Mouse (Mus musculus): ENCODE measurements around the gene Sectm1b. TPM values are rescaled to one million over a fixed set of nuclear protein-coding genes. Genes with fewer than 3 reads are reported as not detected.

The Sectm1b gene
- polyA plus RNA-seq, 1 experiment from 2014 or later: 113 TPM

DNA sequence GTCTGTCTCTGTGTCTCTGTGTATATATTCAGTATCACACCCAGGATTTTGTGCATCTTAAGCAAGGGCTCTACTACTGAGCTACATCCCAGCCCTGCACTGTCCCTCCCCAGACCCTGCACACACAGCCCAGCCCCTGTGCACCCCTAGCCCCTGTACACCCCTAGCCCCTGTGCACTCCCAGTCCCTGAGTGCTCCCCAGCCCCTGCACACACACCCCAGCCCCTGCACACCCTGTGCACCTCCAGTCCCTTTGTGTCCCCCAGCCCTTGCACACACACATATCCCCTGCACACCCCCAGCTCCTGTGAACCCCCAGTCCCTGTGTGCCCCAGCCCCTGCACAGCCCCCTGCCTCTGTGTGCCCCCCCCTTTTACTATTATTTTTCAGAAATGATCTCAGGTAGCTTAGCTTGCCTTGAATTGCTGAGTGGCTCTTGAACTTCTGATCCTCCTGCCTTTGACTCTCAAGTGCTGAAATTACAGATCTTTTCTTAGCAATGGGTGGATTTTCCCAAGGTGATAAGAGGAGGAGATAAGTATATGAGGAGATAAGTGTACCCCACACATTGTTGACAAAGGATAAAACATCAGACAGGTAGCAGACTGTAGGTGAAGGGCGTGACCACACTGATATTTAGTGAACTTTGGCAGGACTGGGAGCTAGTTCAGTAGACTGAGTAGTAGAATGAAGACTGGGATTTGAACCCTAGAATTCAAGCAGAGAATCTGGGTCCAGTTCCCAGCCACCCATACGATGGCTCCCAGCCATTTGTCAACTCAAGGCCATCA, 26.6 kb upstream of the Sectm1b start:
- no peak overlapping the region for H3K4me2 ChIP-seq (replicated peaks; ENCODE audit: low read depth)
- ATAC-seq (ENCODE audit: low FRiP score, low TSS enrichment): no peak

DNA sequence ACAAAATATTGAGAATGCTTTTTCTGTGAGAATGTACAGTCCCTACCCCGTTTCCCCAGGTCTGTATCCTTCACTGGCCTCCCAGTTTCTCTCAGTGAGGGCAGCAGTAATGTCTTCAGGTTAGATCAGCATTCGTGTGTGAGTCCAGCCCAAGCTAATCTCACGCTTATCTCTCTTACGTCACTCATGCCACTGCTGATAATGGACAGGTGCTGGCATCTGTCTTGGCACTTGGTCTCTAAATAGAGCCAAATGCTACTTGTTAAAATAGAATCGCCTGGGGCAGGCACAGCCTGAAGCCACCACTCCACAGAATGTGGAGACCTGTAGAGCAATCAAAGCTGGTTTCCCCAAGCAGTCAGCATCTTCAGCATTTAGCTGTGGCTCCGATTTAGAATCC, 25.6 kb upstream of the Sectm1b start:
- ATAC-seq (ENCODE audit: low FRiP score, low TSS enrichment) (no peak; the same call in 1 of the 2 replicates), DNase-seq (ENCODE audit: low spot score) (no peak)
- WGBS: 63% methylated on average over 6 of the region's 6 CpGs
- no peak for TF ChIP-seq EP300 (optimal IDR thresholded peaks at IDR 0.05)
- TF ChIP-seq CTCF (IDR thresholded peaks at IDR 0.05; ENCODE audit: low read depth): no peak
- Histone ChIP-seq H3K4me2 (replicated peaks; ENCODE audit: low read depth) (no peak overlapping the region), H3K27me3 (ENCODE audit: control insufficient read depth, insufficient read depth, low read length) (no peaks in the 10 kb centered on the region), H3K36me3 (ENCODE audit: control insufficient read depth, insufficient read depth, low read length) (no peaks in the 10 kb centered on the region), H3K9me3 (ENCODE audit: control insufficient read depth, low read length) (no peaks in the 10 kb centered on the region), H3K9ac (ENCODE audit: low read length) (no peak overlapping the region), H3K4me1 (replicated peaks; ENCODE audit: control insufficient read depth, insufficient read depth) (no peaks in the 10 kb centered on the region), H3K27ac (replicated peaks) (no peak overlapping the region), H3K4me3 (ENCODE audit: low read depth, low read length) (no peak overlapping the region)

More for the DNA sequence above, 26.6 kb upstream of the Sectm1b start:
- DNase-seq (ENCODE audit: low spot score): no peak
- TF ChIP-seq CTCF (IDR thresholded peaks at IDR 0.05; ENCODE audit: low read depth): no peak
- no peak for TF ChIP-seq EP300 (optimal IDR thresholded peaks at IDR 0.05)
- Histone ChIP-seq H3K36me3 (ENCODE audit: control insufficient read depth, insufficient read depth, low read length) (no peaks in the 10 kb centered on the region), H3K4me1 (replicated peaks; ENCODE audit: control insufficient read depth, insufficient read depth) (no peaks in the 10 kb centered on the region), H3K27me3 (ENCODE audit: control insufficient read depth, insufficient read depth, low read length) (no peaks in the 10 kb centered on the region), H3K27ac (replicated peaks) (no peak overlapping the region; the same call in 1 of the 2 replicates), H3K4me3 (ENCODE audit: low read depth, low read length) (no peak overlapping the region), H3K9me3 (ENCODE audit: control insufficient read depth, low read length) (no peaks in the 10 kb centered on the region), H3K9ac (ENCODE audit: low read length) (no peak overlapping the region)
- 63% methylated on average over 2 of the region's 2 CpGs for WGBS

DNA sequence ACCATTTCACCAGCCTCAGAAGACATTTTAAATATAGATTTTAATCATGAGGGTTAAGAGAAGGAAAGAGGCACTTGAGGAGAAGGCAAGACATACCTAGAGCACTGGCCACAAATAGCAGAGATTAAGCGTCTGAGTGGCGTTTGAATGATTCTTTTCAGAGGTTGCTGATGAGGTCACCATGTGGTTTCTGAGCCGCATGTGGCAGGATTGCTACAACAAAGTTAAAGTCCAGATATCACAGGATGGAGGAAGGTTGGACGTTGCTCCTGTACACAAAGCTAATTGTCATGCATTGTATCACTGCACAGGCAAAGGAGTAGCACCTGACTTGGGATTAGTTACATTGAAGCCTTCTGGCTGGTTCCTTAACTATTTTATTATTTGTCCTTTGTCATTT, 22.9 kb upstream of the Sectm1b start:
- DNase-seq (ENCODE audit: low spot score): no peak
- Histone ChIP-seq H3K27ac (replicated peaks) (0 out of 2 replicates have a peak overlapping the region, but pooled peaks have one; percentile 40), H3K9me3 (ENCODE audit: control insufficient read depth, low read length) (no peaks in the 10 kb centered on the region), H3K9ac (ENCODE audit: low read length) (no peak overlapping the region), H3K36me3 (ENCODE audit: control insufficient read depth, insufficient read depth, low read length) (no peaks in the 10 kb centered on the region), H3K27me3 (ENCODE audit: control insufficient read depth, insufficient read depth, low read length) (no peaks in the 10 kb centered on the region), H3K4me1 (replicated peaks; ENCODE audit: control insufficient read depth, insufficient read depth) (no peaks in the 10 kb centered on the region), H3K4me2 (replicated peaks; ENCODE audit: low read depth) (no peak overlapping the region), H3K4me3 (ENCODE audit: low read depth, low read length) (no peak overlapping the region)
- no peak for TF ChIP-seq EP300 (optimal IDR thresholded peaks at IDR 0.05)
- TF ChIP-seq CTCF (IDR thresholded peaks at IDR 0.05; ENCODE audit: low read depth): no peak
- ATAC-seq (ENCODE audit: low FRiP score, low TSS enrichment): peak; percentile 48
- 53% methylated on average over 4 of the region's 4 CpGs for WGBS

DNA sequence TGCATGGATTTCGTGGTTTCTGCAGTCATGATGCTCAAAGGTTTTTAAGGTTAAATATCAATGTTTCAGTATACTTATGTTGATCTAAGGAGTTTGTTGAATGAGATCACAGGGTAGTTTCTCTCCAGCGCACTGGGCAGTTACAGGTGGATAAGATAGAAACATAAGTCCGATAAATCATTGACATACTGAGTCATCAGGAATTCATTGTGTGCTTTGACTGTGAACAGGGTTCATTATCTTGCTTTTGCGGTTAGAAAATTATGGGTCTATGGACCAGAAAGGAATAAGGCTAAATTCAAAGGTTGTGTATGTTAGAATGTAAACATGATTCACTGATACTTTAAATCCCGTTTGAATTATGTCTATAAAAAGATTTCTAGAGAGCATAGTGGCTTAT, 21.8 kb upstream of the Sectm1b start:
- H3K36me3 ChIP-seq (ENCODE audit: control insufficient read depth, insufficient read depth, low read length): no peaks in the 10 kb centered on the region
- no peak overlapping the region for H3K9ac ChIP-seq (ENCODE audit: low read length)
- DNase-seq (ENCODE audit: low spot score): no peak
- TF ChIP-seq CTCF (IDR thresholded peaks at IDR 0.05; ENCODE audit: low read depth) (no peak), EP300 (optimal IDR thresholded peaks at IDR 0.05) (no peak)
- H3K27me3 ChIP-seq (ENCODE audit: control insufficient read depth, insufficient read depth, low read length): no peaks in the 10 kb centered on the region
- 32% methylated on average over 5 of the region's 5 CpGs for WGBS
- peak; percentile 87 for ATAC-seq (ENCODE audit: low FRiP score, low TSS enrichment)
- H3K27ac ChIP-seq (replicated peaks): no peak overlapping the region
- no peaks in the 10 kb centered on the region for H3K4me1 ChIP-seq (replicated peaks; ENCODE audit: control insufficient read depth, insufficient read depth)
- H3K9me3 ChIP-seq (ENCODE audit: control insufficient read depth, low read length): no peaks in the 10 kb centered on the region
- H3K4me2 ChIP-seq (replicated peaks; ENCODE audit: low read depth): no peak overlapping the region
- no peak overlapping the region for H3K4me3 ChIP-seq (ENCODE audit: low read depth, low read length)

DNA sequence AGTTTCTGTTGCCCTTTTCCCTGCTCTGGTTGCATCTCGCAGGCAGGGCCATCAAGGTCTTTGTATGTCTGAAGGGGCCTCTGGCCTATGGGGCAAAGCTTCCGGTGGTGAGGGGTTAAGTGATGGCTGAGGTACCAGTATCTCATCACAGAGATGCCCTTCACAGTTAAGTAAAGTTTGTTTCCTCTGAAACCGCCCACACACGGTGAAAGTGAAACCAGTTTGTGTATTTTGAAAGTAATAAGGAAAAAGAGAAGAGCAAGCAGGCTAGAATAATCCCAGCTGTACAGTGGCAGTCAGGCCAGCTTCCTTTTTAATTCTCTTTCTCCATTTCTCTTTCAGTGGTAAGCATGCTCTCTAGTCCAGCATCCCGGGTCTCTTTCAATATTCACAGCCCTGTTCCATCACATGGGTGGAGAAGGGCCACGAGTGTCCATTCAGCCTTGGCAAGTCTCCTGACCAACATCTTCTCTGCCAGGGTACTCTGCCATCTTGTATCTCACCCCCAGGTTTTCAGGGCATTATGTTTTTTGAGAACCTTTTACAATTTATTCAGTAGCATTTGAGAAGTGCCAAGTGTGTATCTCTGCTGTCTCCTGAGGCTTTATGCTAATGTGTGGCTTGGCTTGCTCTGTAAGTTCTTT, 19.6 kb upstream of the Sectm1b start:
- Histone ChIP-seq H3K9me3 (ENCODE audit: control insufficient read depth, low read length) (no peaks in the 10 kb centered on the region), H3K9ac (ENCODE audit: low read length) (no peak overlapping the region), H3K36me3 (ENCODE audit: control insufficient read depth, insufficient read depth, low read length) (no peaks in the 10 kb centered on the region), H3K4me2 (replicated peaks; ENCODE audit: low read depth) (no peak overlapping the region; the same call in 1 of the 2 replicates), H3K27ac (replicated peaks) (0 out of 2 replicates have a peak overlapping the region, but pooled peaks have one; percentile 14), H3K27me3 (ENCODE audit: control insufficient read depth, insufficient read depth, low read length) (no peaks in the 10 kb centered on the region), H3K4me1 (replicated peaks; ENCODE audit: control insufficient read depth, insufficient read depth) (no peaks in the 10 kb centered on the region), H3K4me3 (ENCODE audit: low read depth, low read length) (no peak overlapping the region)
- TF ChIP-seq EP300 (optimal IDR thresholded peaks at IDR 0.05): no peak
- TF ChIP-seq CTCF (IDR thresholded peaks at IDR 0.05; ENCODE audit: low read depth): no peak
- DNase-seq (ENCODE audit: low spot score): no peak
- ATAC-seq (ENCODE audit: low FRiP score, low TSS enrichment): no peak
- 38% methylated on average over 6 of the region's 6 CpGs for WGBS

DNA sequence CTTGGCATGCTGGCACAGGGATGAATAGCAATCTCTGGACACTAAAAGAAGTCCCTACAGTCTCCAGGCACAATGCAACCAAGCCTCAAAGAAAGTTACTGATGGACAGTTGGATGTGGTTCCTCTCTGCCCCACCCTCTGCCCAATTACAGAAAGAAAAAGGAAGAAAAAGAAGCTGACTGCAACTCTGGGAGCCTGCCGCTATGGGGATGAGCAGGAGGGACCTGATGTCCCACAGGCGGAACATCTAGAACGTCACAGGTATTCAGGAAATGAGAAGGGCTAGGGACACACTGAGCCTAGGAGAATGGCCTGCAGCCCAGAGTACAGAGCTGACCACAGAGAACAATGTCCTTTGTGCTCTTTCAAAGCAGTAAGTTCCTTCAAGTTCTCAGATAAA, 18.9 kb upstream of the Sectm1b start:
- H3K4me3 ChIP-seq (ENCODE audit: low read depth, low read length): no peak overlapping the region
- no peak for DNase-seq (ENCODE audit: low spot score)
- no peak for ATAC-seq (ENCODE audit: low FRiP score, low TSS enrichment)
- TF ChIP-seq EP300 (optimal IDR thresholded peaks at IDR 0.05) (no peak), CTCF (IDR thresholded peaks at IDR 0.05; ENCODE audit: low read depth) (no peak)
- WGBS: 83% methylated on average over 3 of the region's 3 CpGs
- no peak overlapping the region for H3K4me2 ChIP-seq (replicated peaks; ENCODE audit: low read depth)
- no peaks in the 10 kb centered on the region for H3K36me3 ChIP-seq (ENCODE audit: control insufficient read depth, insufficient read depth, low read length)
- no peaks in the 10 kb centered on the region for H3K4me1 ChIP-seq (replicated peaks; ENCODE audit: control insufficient read depth, insufficient read depth)
- H3K27me3 ChIP-seq (ENCODE audit: control insufficient read depth, insufficient read depth, low read length): no peaks in the 10 kb centered on the region
- H3K9ac ChIP-seq (ENCODE audit: low read length): no peak overlapping the region
- H3K9me3 ChIP-seq (ENCODE audit: control insufficient read depth, low read length): no peaks in the 10 kb centered on the region
- no peak overlapping the region for H3K27ac ChIP-seq (replicated peaks)

Data from stomach, postnatal 0 days (tissue).